Mouse (Mus musculus) midbrain, embryonic 15.5 days (tissue): ENCODE results near the gene Chn2. TPM values are rescaled to one million over a fixed set of nuclear protein-coding genes. Genes with fewer than 3 reads are reported as not detected.
"Not testable (repeated sequence)": the region's sequence is repeated elsewhere in the genome, so short reads cannot be mapped to it uniquely, and the experiment has no call there.

ENCODE experiments used
- ATAC-seq: fragments of 200-750 bp; cut with Nextera tagmentation; replicated peaks from 2 replicates; pipeline ENCODE4 v1.8.0; 2017; ENCODE audit warnings: moderate TSS enrichment
- H3K27ac ChIP-seq: fragments of 300-500 bp; sonication (generic); 2 replicates; pipeline ENCODE4 v1.5.1; 2015; ENCODE audit warnings: mild to moderate bottlenecking, inconsistent platforms
- H3K27me3 ChIP-seq: fragments of 300-500 bp; sonication (generic); replicated peaks from 2 replicates; pipeline ENCODE4 v1.6.1; 2015; ENCODE audit warnings: inconsistent platforms
- H3K36me3 ChIP-seq: fragments of 300-500 bp; sonication (generic); replicated peaks from 2 replicates; pipeline ENCODE4 v1.6.1; 2015; ENCODE audit warnings: inconsistent platforms
- H3K4me1 ChIP-seq: fragments of 300-500 bp; sonication (generic); 2 replicates; pipeline ENCODE4 v1.6.1; 2015; ENCODE audit warnings: inconsistent platforms
- H3K4me2 ChIP-seq: fragments of 300-500 bp; sonication (generic); 2 replicates; pipeline ENCODE4 v1.6.1; 2015; ENCODE audit warnings: inconsistent platforms, mild to moderate bottlenecking, moderate library complexity
- H3K4me3 ChIP-seq: fragments of 300-500 bp; sonication (generic); 2 replicates; pipeline ENCODE4 v1.5.1; 2015; ENCODE audit warnings: mild to moderate bottlenecking, inconsistent platforms
- H3K9ac ChIP-seq: fragments of 300-500 bp; sonication (generic); 2 replicates; pipeline ENCODE4 v1.6.1; 2015; ENCODE audit warnings: mild to moderate bottlenecking, inconsistent platforms
- H3K9me3 ChIP-seq: fragments of 300-500 bp; sonication (generic); 2 replicates; pipeline ENCODE4 v1.6.1; 2016; ENCODE audit warnings: inconsistent platforms
- WGBS: fragments of 180-500 bp; shearing (Covaris S2); methylation state at CpG from one replicate; pipeline ENCODE4 v1.1.7; 2015; ENCODE audit warnings: mixed read lengths; 5-methylcytosine and 5-hydroxymethylcytosine counted together
- polyA plus RNA-seq: library from polyadenylated mRNA; unstranded; fragments of >200 nt; fragmentation: Nextera tagmentation; extraction: Ambion mirVana; gene quantifications from 2 replicates; pipeline ENCODE4 v1.2.1, GENCODE M21; 2015

Chn2 gene
- polyA plus RNA-seq, 1 experiment from 2014 or later: 37.5 TPM

DNA sequence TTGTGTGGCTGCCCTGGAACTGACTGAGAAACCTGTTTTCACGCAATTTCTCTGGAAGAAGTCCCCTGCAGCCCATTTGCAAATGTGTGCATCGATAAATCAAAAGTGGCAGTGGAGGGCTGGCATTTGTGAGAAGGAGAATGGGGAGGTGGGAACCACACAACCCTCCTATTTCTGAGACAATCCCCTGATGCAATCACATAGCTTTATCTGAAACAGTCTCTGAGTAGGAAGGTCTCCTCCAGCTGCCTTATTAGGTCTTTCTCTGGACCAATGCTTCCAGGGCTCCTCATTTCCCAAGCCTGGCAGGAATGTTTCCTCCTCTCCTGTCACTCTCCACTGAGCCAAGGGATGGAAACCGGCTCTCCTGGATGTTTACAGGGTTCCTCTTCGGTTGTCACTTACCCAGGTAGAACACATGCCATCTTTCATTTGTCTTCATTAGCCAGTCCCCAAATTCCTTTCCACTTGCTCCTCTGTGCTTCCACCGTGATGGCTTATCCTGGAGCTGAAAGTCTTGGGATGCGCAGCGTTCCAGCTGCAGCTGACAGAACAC is 127.7 kb downstream of the Chn2 start:
- H3K9ac ChIP-seq: no peak overlapping the region
- H3K9me3 ChIP-seq: no peaks in the 10 kb centered on the region
- no peak overlapping the region for H3K27ac ChIP-seq
- WGBS: 63% methylated on average over 7 of the region's 7 CpGs
- ATAC-seq: no peak
- no peak overlapping the region for H3K4me2 ChIP-seq
- H3K4me3 ChIP-seq: no peak overlapping the region
- no peaks in the 10 kb centered on the region for H3K36me3 ChIP-seq
- H3K4me1 ChIP-seq: peaks cover 4% of the 10 kb centered on the region; the same call in 1 of the 2 replicates
- no peaks in the 10 kb centered on the region for H3K27me3 ChIP-seq

DNA sequence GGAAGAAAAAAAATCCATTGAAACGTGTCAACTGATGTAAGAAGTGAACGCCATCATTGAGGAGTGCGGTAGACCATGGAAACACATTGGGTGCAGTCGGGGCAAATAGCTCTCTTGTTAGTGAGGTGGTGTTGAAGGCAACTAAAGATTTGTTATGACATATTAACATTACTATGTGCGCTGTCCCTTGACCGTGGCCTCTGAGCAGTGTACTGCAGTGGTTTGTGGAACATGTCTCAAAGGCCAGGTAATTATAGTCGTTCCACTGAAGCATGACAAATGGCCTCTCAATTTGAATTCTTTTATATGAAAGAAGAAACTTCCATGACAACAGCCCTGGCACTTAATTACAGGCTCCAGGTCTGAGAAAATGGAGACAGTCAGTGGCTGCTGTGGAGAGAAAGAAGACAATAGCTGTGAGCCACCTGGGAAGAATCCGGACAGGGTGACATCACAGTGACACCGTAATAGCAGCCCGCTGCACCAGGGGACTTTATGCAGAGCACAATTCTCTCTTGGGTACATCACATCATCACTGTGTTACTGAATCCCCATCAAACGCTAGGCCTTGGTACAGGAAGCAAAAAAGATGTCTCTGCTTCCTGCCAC is 131.0 kb downstream of the Chn2 start:
- Histone ChIP-seq H3K9ac (no peak overlapping the region), H3K4me3 (no peak overlapping the region), H3K4me1 (peaks cover 4% of the 10 kb centered on the region; the same call in 1 of the 2 replicates), H3K4me2 (no peak overlapping the region), H3K27me3 (no peaks in the 10 kb centered on the region), H3K27ac (no peak overlapping the region), H3K36me3 (no peaks in the 10 kb centered on the region), H3K9me3 (no peaks in the 10 kb centered on the region)
- 63% methylated on average over 11 of the region's 11 CpGs for WGBS
- ATAC-seq: no peak

DNA sequence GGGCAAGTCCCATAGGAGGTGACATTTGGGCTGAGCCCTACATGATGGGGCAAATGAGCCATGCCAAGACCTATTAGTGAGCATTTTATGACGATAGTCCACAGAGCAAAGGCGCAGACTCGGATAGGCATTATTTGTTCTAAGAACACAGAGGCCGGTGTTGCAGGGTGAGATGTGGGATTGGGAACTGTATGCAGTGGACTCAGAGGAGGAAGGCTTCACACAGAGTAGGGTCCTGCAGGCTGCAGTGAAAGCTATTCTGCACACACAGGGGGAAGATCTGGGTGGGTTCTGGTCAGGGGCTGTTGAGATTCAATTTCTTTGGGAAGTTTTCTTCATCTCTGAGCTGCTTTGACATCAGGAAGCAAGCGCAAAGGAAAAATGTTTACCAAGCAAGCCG is 132.0 kb downstream of the Chn2 start:
- Histone ChIP-seq H3K9ac (no peak overlapping the region), H3K4me2 (no peak overlapping the region), H3K4me1 (peaks cover 4% of the 10 kb centered on the region; the same call in 1 of the 2 replicates), H3K9me3 (no peaks in the 10 kb centered on the region), H3K36me3 (no peaks in the 10 kb centered on the region), H3K27ac (no peak overlapping the region), H3K27me3 (no peaks in the 10 kb centered on the region), H3K4me3 (no peak overlapping the region)
- no peak for ATAC-seq
- WGBS: 77% methylated on average over 6 of the region's 6 CpGs

DNA sequence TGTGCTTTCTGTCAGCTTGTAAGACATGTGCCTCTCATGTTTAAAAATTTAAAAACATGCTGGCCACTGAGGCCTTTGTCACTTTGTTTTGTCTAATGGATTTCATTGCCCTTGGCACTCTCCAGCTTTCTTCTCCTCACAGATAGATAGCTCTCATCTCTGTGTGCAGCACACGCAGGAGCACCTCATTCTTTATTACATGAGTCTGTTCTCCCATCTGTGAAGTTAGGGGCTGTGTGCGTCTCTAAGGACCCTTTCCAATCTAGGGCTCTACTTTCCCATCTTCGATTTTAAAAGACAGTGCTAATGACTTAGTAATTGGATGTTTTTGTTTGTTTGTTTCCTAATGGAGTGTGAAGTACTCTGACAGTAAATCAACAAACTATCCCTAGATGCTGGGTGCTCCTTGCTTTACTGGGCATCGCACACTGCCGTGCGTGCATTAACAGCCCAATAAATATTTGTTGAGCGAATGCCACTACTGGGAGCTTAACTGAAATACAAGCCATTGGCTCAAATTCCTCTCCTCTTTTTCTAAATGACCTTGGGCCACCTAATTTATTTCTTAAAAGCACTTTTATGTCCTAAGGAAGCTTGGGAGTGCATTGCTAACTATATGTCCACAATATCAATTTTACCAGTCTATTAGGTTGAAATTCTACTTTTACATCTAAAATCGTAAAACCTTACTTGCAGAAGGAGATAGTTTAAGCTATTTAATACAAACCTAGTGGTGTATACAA is 136.3 kb downstream of the Chn2 start:
- Histone ChIP-seq H3K9me3 (no peaks in the 10 kb centered on the region), H3K27me3 (no peaks in the 10 kb centered on the region), H3K9ac (no peak overlapping the region), H3K4me1 (no peaks in the 10 kb centered on the region), H3K4me2 (no peak overlapping the region), H3K27ac (no peak overlapping the region), H3K4me3 (no peak overlapping the region), H3K36me3 (no peaks in the 10 kb centered on the region)
- ATAC-seq: no peak
- WGBS: 77% methylated on average over 8 of the region's 8 CpGs

DNA sequence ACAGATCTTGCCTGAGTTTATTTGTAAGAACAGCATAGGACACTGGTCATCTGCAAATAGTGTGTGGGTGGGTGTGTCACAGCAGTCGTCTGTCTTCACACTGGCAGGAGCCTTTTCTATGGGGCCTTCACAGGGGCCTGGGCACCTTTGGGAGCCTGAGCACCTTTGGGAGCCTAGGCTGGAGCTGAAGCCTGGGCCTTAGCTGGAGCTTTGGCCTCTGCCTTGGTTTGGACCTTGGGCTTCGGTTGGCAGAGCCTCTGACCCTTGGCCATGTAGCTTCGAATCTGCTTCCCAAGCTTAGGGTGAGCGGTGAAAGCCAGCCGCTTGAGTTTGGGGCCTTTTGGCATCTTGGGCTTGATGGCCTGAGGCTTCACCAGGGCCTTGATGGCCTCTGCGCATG is 137.7 kb downstream of the Chn2 start:
- not testable (repeated sequence) for ATAC-seq
- WGBS: 96% methylated on average over 6 of the region's 6 CpGs

DNA sequence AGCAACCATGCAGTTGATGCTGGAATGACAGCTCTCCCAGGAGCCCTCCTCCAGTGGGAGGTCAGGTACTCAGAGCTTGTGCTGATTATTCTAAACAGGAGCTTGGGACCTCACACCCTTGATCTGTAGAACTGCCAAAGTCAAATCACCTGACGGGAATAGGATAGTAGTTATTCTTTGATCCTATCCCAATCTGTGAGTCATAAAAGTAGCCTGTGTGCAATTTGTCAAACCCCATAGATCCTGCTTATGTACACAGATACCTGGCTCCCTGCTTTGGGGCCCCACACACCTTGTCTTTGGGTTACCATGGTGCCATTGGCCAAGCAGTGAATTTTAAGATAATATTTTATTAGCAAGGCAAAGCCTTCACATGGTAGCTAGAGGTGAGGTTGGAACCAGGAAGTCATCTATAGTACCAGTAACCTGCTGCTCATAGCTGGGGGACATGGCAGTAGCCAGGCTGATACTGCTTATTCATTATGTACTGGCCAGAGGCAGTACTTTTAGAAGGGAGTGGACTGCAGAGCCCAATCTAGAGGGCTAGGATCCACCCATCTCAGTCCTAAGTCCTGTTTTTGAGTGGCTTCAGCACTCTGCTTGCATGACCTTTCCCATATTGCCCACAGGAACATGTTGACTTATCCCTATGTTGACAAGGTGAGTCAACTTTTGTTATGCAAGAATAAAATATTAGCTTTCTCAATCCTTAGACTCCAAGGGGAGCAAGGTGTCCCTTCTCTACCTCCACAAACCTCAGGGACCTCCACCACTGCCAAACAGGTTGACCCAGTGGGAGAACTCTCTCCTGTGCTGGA is 139.9 kb downstream of the Chn2 start:
- ATAC-seq: no peak
- H3K9me3 ChIP-seq: no peaks in the 10 kb centered on the region
- no peak overlapping the region for H3K9ac ChIP-seq
- H3K4me2 ChIP-seq: no peak overlapping the region
- 77% methylated on average over 1 of the region's 1 CpGs for WGBS
- no peaks in the 10 kb centered on the region for H3K27me3 ChIP-seq
- 0 out of 2 replicates have a peak, but pooled peaks cover 6% of the 10 kb centered on the region for H3K4me1 ChIP-seq
- no peak overlapping the region for H3K4me3 ChIP-seq
- H3K27ac ChIP-seq: no peak overlapping the region
- H3K36me3 ChIP-seq: no peaks in the 10 kb centered on the region

More for the DNA sequence above, 137.7 kb downstream of the Chn2 start:
- not testable (repeated sequence) for H3K4me1 ChIP-seq, H3K4me2 ChIP-seq, H3K9ac ChIP-seq, H3K4me3 ChIP-seq, H3K9me3 ChIP-seq, H3K27ac ChIP-seq, H3K27me3 ChIP-seq, H3K36me3 ChIP-seq

DNA sequence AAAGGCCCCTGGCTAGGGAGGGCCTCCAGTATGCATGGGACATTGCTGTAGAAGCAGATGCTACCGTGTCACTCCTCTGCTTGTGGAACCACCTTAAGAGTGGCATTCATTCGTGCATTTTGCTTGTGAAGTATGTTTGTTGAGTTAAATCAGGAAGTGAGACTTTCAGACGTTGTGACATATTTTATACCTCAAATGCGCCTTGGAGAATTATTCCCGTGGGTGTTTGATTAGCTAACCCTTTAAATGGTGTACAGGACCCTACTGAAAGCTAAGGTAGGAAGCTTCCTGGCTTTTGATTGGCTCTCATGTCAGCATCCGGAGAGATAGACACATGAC is 140.5 kb downstream of the Chn2 start:
- no peak overlapping the region for H3K4me3 ChIP-seq
- H3K27me3 ChIP-seq: no peaks in the 10 kb centered on the region
- no peak overlapping the region for H3K4me2 ChIP-seq
- H3K9me3 ChIP-seq: no peaks in the 10 kb centered on the region
- H3K36me3 ChIP-seq: no peaks in the 10 kb centered on the region
- H3K27ac ChIP-seq: no peak overlapping the region
- 92% methylated on average over 6 of the region's 6 CpGs for WGBS
- ATAC-seq: no peak
- H3K9ac ChIP-seq: no peak overlapping the region
- 0 out of 2 replicates have a peak, but pooled peaks cover 10% of the 10 kb centered on the region for H3K4me1 ChIP-seq

DNA sequence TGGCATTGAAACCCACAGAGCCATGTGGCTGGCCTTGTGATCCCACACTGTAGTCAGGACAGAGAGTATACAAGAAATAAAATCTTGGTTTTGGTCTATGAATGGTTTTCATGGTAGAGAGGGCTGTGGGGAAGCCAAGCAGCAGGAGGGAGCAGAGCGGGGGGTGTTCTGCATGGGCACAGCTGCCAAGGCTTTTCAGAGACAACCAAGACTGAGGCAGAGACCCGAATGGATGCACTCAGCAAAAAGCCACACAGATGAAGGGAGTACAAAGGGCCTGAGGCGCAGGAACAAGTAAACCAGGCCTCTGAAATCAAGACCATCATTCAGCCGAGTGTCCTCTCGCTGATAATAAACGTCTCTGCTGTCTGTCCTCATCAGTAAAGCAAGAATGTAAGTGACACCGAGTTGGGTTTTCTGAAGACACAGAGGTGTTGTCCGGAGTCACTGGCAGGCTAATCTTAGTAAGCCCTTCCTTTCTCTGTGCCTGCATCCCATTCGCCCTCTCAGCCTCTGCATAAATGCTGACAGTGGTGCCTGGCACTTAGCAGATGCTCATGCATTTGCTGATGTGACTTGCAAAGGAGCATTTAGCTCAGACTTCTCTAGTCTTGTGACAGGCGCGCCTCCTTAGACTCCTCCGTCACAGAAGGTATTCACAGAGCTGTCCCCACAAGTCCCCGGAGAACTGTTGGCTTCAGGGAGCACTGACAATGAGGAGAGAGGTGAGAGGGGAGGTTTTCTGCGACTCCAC is 144.6 kb downstream of the Chn2 start:
- ATAC-seq: 0 out of 2 replicates have a peak, but pooled peaks have one; percentile 17
- no peaks in the 10 kb centered on the region for H3K36me3 ChIP-seq
- no peak overlapping the region for H3K9ac ChIP-seq
- no peaks in the 10 kb centered on the region for H3K9me3 ChIP-seq
- H3K4me3 ChIP-seq: no peak overlapping the region
- H3K27me3 ChIP-seq: no peaks in the 10 kb centered on the region
- H3K4me2 ChIP-seq: no peak overlapping the region
- H3K4me1 ChIP-seq: 0 out of 2 replicates have a peak, but pooled peaks cover 10% of the 10 kb centered on the region
- no peak overlapping the region for H3K27ac ChIP-seq
- WGBS: 49% methylated on average over 14 of the region's 14 CpGs

DNA sequence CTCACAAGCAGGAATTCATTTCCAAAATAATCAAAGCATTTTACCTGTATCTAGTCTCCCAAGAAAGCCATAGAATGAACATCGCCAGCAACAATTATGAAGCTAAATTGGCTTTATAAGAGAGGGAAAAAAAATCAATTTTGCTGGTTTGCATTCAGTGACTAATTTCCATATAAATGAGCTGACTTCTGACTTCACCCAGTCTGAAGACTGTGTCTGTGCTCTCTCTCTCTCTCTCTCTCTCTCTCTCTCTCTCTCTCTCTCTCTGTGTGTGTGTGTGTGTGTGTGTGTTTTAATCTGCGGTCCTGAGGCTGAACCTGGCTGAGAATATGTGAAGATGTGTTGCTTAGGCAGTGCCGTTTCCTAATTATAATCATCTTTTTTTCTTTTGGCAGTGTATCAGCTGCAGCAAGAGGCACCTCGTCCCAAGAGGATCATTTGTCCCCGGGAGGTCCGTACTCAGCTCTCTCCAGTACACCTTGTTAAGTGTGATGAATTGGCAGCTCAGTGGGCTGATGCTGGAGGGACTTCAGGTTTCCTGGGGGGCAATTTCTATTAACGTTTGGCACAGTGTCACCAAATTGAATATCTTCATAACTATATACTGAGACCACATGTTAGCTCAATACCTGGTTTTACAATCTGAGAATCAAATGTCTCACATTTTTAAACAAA is 154.4 kb downstream of the Chn2 start:
- 26% methylated on average over 7 of the region's 7 CpGs for WGBS
- peaks cover 20% of the 10 kb centered on the region for H3K4me1 ChIP-seq
- H3K4me3 ChIP-seq: no peak overlapping the region
- peak overlapping the region; percentile 64 for H3K27ac ChIP-seq
- no peaks in the 10 kb centered on the region for H3K36me3 ChIP-seq
- H3K9ac ChIP-seq: no peak overlapping the region
- no peaks in the 10 kb centered on the region for H3K27me3 ChIP-seq
- H3K4me2 ChIP-seq: no peak overlapping the region
- no peaks in the 10 kb centered on the region for H3K9me3 ChIP-seq
- peak; percentile 83 for ATAC-seq

DNA sequence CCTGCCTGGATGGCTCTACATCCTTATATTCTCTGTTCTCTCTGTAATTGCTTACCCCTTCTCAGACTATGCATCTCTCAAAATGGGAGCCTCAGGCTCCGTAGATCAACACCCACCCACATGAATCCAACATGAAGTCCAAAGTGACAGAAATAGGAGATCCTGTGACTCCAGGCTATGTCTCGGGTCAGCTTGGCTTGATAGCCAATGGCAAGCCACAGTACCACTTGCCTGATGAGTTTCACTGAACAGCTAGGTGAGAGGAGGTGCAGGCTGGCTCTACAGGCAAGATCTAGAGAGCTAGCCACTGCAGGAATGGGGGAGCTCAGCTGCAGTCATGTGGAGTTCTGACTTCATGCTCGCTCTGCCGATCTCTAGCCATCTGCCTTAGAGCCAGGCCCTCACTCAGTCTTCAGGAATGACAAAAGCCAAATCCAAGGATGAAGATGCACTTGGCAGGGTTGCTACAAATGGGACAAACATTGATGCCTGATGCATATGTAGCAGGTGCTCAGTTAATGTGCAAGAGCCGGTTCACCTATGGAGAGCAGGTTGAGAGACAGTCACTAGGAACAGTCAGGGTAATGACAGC is 158.6 kb downstream of the Chn2 start:
- H3K4me2 ChIP-seq: no peak overlapping the region

DNA sequence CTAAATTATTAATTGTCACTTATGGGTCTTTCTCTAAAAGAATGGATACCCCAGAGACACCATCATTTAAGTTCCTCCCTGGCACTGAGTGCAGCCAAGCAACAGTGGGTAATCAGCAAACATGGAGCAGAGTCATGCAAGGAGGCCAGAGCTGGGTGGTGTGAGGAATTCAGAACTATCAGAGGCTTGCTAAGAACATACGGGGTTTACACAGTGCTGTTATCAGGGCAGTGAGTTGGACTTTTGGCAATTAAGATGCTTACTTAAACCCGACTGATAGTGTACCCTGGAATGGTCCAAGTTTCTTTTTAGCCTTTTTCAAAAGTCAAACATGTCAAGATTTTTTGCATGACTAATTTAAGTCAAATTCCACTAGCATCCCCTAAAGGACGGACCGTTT is 160.2 kb downstream of the Chn2 start:
- Histone ChIP-seq H3K9me3 (no peaks in the 10 kb centered on the region), H3K27ac (no peak overlapping the region), H3K9ac (no peak overlapping the region), H3K36me3 (no peaks in the 10 kb centered on the region), H3K4me1 (peaks cover 8% of the 10 kb centered on the region), H3K4me3 (no peak overlapping the region), H3K27me3 (no peaks in the 10 kb centered on the region; the same call in 1 of the 2 replicates), H3K4me2 (no peak overlapping the region)
- no peak for ATAC-seq
- 22% methylated on average over 4 of the region's 4 CpGs for WGBS

More for the DNA sequence above, 158.6 kb downstream of the Chn2 start:
- H3K4me3 ChIP-seq: no peak overlapping the region
- H3K27ac ChIP-seq: no peak overlapping the region
- no peak overlapping the region for H3K9ac ChIP-seq
- ATAC-seq: no peak
- no peaks in the 10 kb centered on the region for H3K36me3 ChIP-seq
- no peaks in the 10 kb centered on the region; the same call in 1 of the 2 replicates for H3K27me3 ChIP-seq
- 91% methylated on average over 5 of the region's 5 CpGs for WGBS
- peaks cover 24% of the 10 kb centered on the region for H3K4me1 ChIP-seq
- H3K9me3 ChIP-seq: no peaks in the 10 kb centered on the region
